ENCODE assay signal across 10 mouse cellular contexts in the genomic region with DNA sequence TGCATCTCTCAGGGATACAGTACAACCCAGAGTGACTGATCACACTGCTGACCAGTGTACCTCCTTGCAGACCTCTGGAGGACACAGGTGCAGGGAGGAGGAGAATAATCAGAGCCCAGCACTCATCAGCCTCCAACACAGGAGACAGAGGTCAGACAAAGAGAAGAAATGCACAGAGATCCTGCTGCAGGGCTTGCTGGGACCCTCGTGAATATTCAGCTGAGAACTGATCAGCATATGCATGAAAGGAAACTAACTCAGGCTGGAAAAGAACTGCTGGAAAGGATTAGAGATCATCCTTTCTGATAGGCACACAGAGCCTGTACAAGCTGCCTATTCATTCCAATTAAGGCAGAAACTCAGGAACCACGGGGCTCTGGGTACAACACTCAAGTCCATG.
DNase-seq lines count a peak whose midpoint lies in the region; ATAC-seq lines count a peak whose summit lies in the region.
"Had no signal": no experiment of that assay in that cellular context is flagged by ENCODE, and none has a peak within 500 bp of the region (broad histone marks: within the 10 kb centered on the region; RNA-seq: fewer than 3 reads in every experiment).

No protein-coding gene starts in this region.

- peak; percentile 87 for ATAC-seq in forebrain, embryonic 14.5 days
- ATAC-seq: intestine, embryonic 16.5 days had no signal

- DNase-seq in ES-CJ7 (ENCODE audit: low read depth, low spot score) (peak; percentile 79), R1 (ENCODE audit: low read depth, low spot score) (peak; percentile 88), liver (no peak)
- DNase-seq in forebrain, embryonic 14.5 days (ENCODE audit: low spot score): peak; percentile 73
- peak; percentile 26 for DNase-seq in midbrain, embryonic 10.5 days (ENCODE audit: low spot score)
- no peak for DNase-seq in left cerebral cortex, adult 18-20 months (ENCODE audit: low spot score in 2 of 2)
- no peak for DNase-seq in heart, postnatal 25 days (ENCODE audit: low spot score)
- DNase-seq: liver, embryonic 13.5 days had no signal

- H3K36me3 ChIP-seq in forebrain, embryonic 14.5 days (ENCODE audit: control insufficient read depth, insufficient read depth, low read length): no peaks in the 10 kb centered on the region
- H3K36me3 ChIP-seq in midbrain, embryonic 10.5 days: no peaks in the 10 kb centered on the region
- H3K36me3 ChIP-seq: heart, embryonic 13.5 days; liver, embryonic 13.5 days had no signal

- no peak overlapping the region for H3K4me3 ChIP-seq in forebrain, embryonic 14.5 days (ENCODE audit: low read depth, low read length)
- no peak overlapping the region for H3K4me3 ChIP-seq in midbrain, embryonic 10.5 days
- H3K4me3 ChIP-seq: heart, embryonic 13.5 days; liver, embryonic 13.5 days had no signal

- no peaks in the 10 kb centered on the region for H3K4me1 ChIP-seq in forebrain, embryonic 14.5 days (ENCODE audit: control insufficient read depth, insufficient read depth, low read length)
- H3K4me1 ChIP-seq in midbrain, embryonic 10.5 days: peaks cover 16% of the 10 kb centered on the region
- H3K4me1 ChIP-seq: heart, embryonic 13.5 days; liver, embryonic 13.5 days had no signal

- peak overlapping the region; percentile 79 for H3K27ac ChIP-seq in forebrain, embryonic 14.5 days (ENCODE audit: low read depth, low read length)
- H3K27ac ChIP-seq in midbrain, embryonic 10.5 days (replicated peaks): peak overlapping the region; percentile 84
- H3K27ac ChIP-seq: heart, embryonic 13.5 days; liver, embryonic 13.5 days had no signal

- no peaks in the 10 kb centered on the region for H3K27me3 ChIP-seq in forebrain, embryonic 14.5 days (replicated peaks; ENCODE audit: control insufficient read depth, insufficient read depth, low read length)
- H3K27me3 ChIP-seq in midbrain, embryonic 10.5 days (ENCODE audit: low read depth, poor library complexity, severe bottlenecking): no peaks in the 10 kb centered on the region
- H3K27me3 ChIP-seq: heart, embryonic 13.5 days; liver, embryonic 13.5 days had no signal

- H3K4me2 ChIP-seq in forebrain, embryonic 14.5 days (ENCODE audit: low read length): 0 out of 2 replicates have a peak overlapping the region, but pooled peaks have one; percentile 23
- H3K4me2 ChIP-seq: heart, embryonic 13.5 days; liver, embryonic 13.5 days had no signal

- H3K9me3 ChIP-seq in forebrain, embryonic 14.5 days (replicated peaks; ENCODE audit: control insufficient read depth, low read length): no peaks in the 10 kb centered on the region
- 0 out of 2 replicates have a peak, but pooled peaks cover 3% of the 10 kb centered on the region for H3K9me3 ChIP-seq in midbrain, embryonic 10.5 days (replicated peaks)
- H3K9me3 ChIP-seq: liver, embryonic 13.5 days had no signal

- intact Hi-C loops in heart, postnatal 25 days (cut with DNase I): no loop called here

- no peak overlapping the region for H3K9ac ChIP-seq in forebrain, embryonic 14.5 days (ENCODE audit: low read length)
- H3K9ac ChIP-seq: heart, embryonic 13.5 days; liver, embryonic 13.5 days had no signal

- WGBS in forebrain, embryonic 14.5 days: 2% methylated on average over 2 of the region's 2 CpGs
- WGBS in midbrain, embryonic 10.5 days: 18% methylated on average over 2 of the region's 2 CpGs

Comparison
In these comparisons a context has a peak if more than half of its experiments do, and no peak if none do; other contexts are left out.
1. DNase-seq: peak in ES-CJ7 (single experiment), R1 (single experiment), forebrain, embryonic 14.5 days (single experiment) and midbrain, embryonic 10.5 days (single experiment); none in left cerebral cortex, adult 18-20 months (0 of 2), heart, postnatal 25 days (single experiment) and liver (single experiment).